ENCODE assay signal across 9 mouse cellular contexts in genomic region chr11:16800507-16800906, GRCm38 (mm10). TPM values are rescaled to one million over a fixed set of nuclear protein-coding genes. Genes with fewer than 3 reads are reported as not detected.
DNase-seq lines count a peak whose midpoint lies in the region; ATAC-seq lines count a peak whose summit lies in the region.
"Had no signal": no experiment of that assay in that cellular context is flagged by ENCODE, and none has a peak within 500 bp of the region (broad histone marks: within the 10 kb centered on the region; RNA-seq: fewer than 3 reads in every experiment).

No protein-coding gene starts in this region.

- H3K36me3 ChIP-seq in heart, embryonic 12.5 days, result no peaks in the 10 kb centered on the region
- H3K36me3 ChIP-seq in stomach, embryonic 15.5 days, result no peaks in the 10 kb centered on the region
- H3K36me3 ChIP-seq: midbrain, embryonic 10.5 days had no signal

- peaks cover 8% of the 10 kb centered on the region; the same call in 1 of the 2 replicates for H3K4me1 ChIP-seq in heart, embryonic 12.5 days (replicated peaks)
- peaks cover 9% of the 10 kb centered on the region for H3K4me1 ChIP-seq in stomach, embryonic 15.5 days
- H3K4me1 ChIP-seq: midbrain, embryonic 10.5 days had no signal

- peaks cover 29% of the 10 kb centered on the region for H3K27me3 ChIP-seq in heart, embryonic 12.5 days (replicated peaks)
- no peaks in the 10 kb centered on the region for H3K27me3 ChIP-seq in stomach, embryonic 15.5 days (replicated peaks)

- 47% methylated on average over 6 of the region's 6 CpGs for WGBS in heart, embryonic 12.5 days
- WGBS in stomach, embryonic 15.5 days, result 44% methylated on average over 6 of the region's 6 CpGs

- no peak overlapping the region for H3K9ac ChIP-seq in heart, embryonic 12.5 days
- no peak overlapping the region for H3K9ac ChIP-seq in stomach, embryonic 15.5 days

- H3K9me3 ChIP-seq in heart, embryonic 12.5 days (replicated peaks), result no peaks in the 10 kb centered on the region
- no peaks in the 10 kb centered on the region for H3K9me3 ChIP-seq in stomach, embryonic 15.5 days
- H3K9me3 ChIP-seq: midbrain, embryonic 10.5 days had no signal

- peak; percentile 47 for DNase-seq in brain, adult 2 months (ENCODE audit: low read depth, low spot score)
- peak; percentile 83 to 93 for DNase-seq in kidney, postnatal 25 days
- no peak for DNase-seq in cerebellum, adult 11 months
- no peak for DNase-seq in left cerebral cortex, adult 8-10 months (ENCODE audit: low spot score in 2 of 2)
- DNase-seq: thymus, postnatal 36 days had no signal

- peak; percentile 51; the same call in 1 of the 2 replicates for ATAC-seq in heart, embryonic 12.5 days (ENCODE audit: insufficient number of reproducible peaks, low FRiP score)
- ATAC-seq in stomach, embryonic 15.5 days (ENCODE audit: insufficient read depth, low FRiP score, low read depth), result peak; percentile 97
- ATAC-seq in CD4-positive, CD25-positive, alpha-beta regulatory T cell, adult 4 months, result no peak

- no peak overlapping the region for H3K4me3 ChIP-seq in heart, embryonic 12.5 days
- no peak overlapping the region for H3K4me3 ChIP-seq in stomach, embryonic 15.5 days (replicated peaks)
- H3K4me3 ChIP-seq: midbrain, embryonic 10.5 days had no signal

- H3K4me2 ChIP-seq in heart, embryonic 12.5 days, result no peak overlapping the region
- no peak overlapping the region for H3K4me2 ChIP-seq in stomach, embryonic 15.5 days

- no peak overlapping the region for H3K27ac ChIP-seq in heart, embryonic 12.5 days (ENCODE audit: poor library complexity, severe bottlenecking)
- H3K27ac ChIP-seq in stomach, embryonic 15.5 days, result peak overlapping the region; percentile 70
- H3K27ac ChIP-seq: midbrain, embryonic 10.5 days had no signal

RNA-seq across cellular contexts. Expression of gene Egfr, which starts 48.5 kb away (rescaled TPM):
- polyA plus RNA-seq in heart, embryonic 12.5 days (2016; fragmentation: Nextera tagmentation; extraction: Ambion mirVana), result 2.4 and 2.6 TPM in 2 replicates
- 11.6 and 18.5 TPM in 2 replicates for polyA plus RNA-seq in stomach, embryonic 15.5 days (2015; fragmentation: Nextera tagmentation; extraction: Ambion mirVana)
- polyA plus RNA-seq in CD4-positive, CD25-positive, alpha-beta regulatory T cell, adult 4 months (2017; shearing (Covaris generic)), result 1 to 10 TPM in 1 of 2 experiments, under 1 TPM in 1; 0.19 to 1.3 TPM
- total RNA-seq in left cerebral cortex, adult 8-10 months (2022), result 10 to 100 TPM; 11.8 to 15.0 (median 13.7) TPM

Comparison
In these comparisons a context has a peak if more than half of its experiments do, and no peak if none do; other contexts are left out.
1. DNase-seq: peak in brain, adult 2 months (single experiment) and kidney, postnatal 25 days (2 of 2); none in cerebellum, adult 11 months (single experiment) and left cerebral cortex, adult 8-10 months (0 of 2).